Mouse (Mus musculus): ENCODE measurements around the gene Akap8.

DNA sequence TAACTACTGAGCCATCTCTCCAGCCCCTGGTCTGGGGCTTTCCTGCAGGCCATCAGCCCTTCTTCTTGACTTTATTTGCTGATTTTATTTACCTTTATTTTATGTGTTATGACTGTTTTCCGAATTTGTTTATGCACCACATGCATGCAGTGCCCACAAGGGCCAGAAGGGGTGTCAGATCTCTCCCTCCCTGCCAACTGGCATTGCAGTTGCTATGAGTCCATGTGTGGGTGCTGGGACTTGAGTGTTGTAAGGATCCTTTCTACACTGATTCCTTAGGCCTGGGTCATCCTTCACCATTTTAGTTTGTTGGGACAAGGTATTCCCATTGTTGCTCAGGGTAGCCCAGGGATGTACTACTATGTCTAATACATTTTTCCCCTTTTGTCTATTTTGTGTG is 22.9 kb downstream of the Akap8 start:
- TF ChIP-seq POLR2A (IDR thresholded peaks at IDR 0.05; ENCODE audit: borderline replicate concordance, low read depth, low read length) = no peak
- no peak for TF ChIP-seq CTCF (IDR thresholded peaks at IDR 0.05; ENCODE audit: low read depth, low read length)
